Mouse (Mus musculus): ENCODE data around the gene Prm2. TPM values are rescaled to one million over a fixed set of nuclear protein-coding genes. Genes with fewer than 3 reads are reported as not detected.

Gene Prm2
- polyA plus RNA-seq, 1 experiment from 2014 or later: not detected

DNA sequence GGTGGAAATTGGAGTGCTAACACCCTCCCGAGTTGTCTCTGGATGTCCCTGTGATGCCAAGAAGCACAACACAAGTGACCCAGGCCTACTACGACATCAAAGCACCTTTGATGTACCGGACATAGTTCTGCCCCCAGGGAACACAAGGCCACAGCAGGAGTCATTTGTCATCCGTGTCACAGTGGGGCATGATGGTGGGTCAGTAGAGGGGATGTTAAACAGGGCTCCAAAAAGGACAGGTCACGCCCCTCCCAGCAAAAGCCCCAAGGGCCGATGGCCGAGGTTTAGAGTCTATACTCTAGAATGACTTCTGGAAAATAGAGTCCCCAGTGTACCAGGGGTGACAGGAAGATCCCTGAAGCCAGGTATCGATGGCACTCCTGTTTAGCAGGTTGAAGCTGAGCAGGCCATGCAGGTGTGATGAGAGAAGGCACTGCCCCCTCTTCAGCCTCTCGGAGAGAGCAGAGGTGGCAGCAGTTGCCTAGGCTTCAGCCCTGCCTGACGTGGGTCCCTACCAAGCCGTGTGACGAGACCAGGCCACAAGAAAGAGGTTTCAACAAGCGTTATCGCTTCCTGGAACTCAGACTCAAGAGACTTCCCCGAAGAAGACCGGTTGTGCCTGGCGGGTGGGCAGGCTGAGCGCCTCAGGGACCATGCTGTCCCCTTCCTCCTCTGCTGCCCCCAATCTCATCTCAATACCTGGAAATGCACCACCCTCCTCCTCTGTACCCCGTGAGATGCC lies 24.0 kb downstream of the Prm2 start:
- 67% methylated on average over 19 of the region's 19 CpGs for WGBS
- no peak overlapping the region for H3K4me2 ChIP-seq (ENCODE audit: low read length)
- ATAC-seq: no peak

DNA sequence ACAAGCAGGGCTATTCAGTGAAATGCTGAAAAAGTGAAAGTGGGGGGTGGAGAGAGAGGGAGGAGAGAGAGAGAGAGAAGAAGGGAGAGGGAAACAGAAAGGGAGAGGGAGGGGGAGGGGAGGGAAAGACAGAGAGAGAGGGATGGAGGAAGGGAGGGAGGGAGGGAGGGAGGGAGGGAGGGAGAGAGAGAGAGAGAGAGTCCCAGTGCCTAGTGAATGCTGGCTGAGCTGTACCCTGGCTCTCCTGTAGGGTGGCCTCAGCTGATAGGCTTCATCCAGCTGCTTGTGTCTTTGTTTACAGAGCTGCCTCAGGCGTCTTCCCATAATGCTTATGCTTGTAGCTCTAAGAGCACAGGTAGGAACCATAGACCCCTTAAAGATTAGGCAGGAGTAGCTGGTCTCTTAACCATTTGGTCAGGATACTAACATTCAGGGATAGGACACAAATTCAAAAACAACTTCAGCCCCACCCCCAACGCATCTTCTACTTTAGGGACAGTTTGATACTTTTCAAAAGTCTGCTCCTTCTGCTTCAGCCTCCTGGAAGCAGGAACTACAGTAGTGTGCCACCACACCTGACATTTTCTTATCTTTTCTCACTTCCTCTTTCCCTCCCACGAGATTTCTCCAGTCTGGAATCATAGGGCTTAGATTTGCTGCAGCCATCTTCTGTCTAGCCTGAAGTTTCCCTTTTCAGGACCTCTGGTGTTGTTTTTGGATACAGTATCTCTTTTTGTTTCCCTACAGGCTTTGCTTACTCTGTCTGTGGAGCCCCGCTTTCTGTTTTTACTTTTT lies 25.2 kb downstream of the Prm2 start:
- Histone ChIP-seq H3K27ac (ENCODE audit: low read length) (no peak overlapping the region), H3K9me3 (replicated peaks; ENCODE audit: control insufficient read depth, low read length, poor library complexity, severe bottlenecking) (no peaks in the 10 kb centered on the region), H3K9ac (ENCODE audit: low read depth, low read length) (no peak overlapping the region), H3K36me3 (ENCODE audit: control insufficient read depth, insufficient read depth, low read length) (no peaks in the 10 kb centered on the region), H3K4me2 (ENCODE audit: low read length) (no peak overlapping the region), H3K4me3 (ENCODE audit: low read depth, low read length) (no peak overlapping the region), H3K27me3 (ENCODE audit: control insufficient read depth, insufficient read depth, low read depth, low read length) (no peaks in the 10 kb centered on the region), H3K4me1 (ENCODE audit: control insufficient read depth, insufficient read depth, low read length) (no peaks in the 10 kb centered on the region)
- WGBS: 56% methylated on average over 4 of the region's 4 CpGs
- ATAC-seq: no peak

More for the DNA sequence above, 24.0 kb downstream of the Prm2 start:
- no peaks in the 10 kb centered on the region for H3K9me3 ChIP-seq (replicated peaks; ENCODE audit: control insufficient read depth, low read length, poor library complexity, severe bottlenecking)
- H3K9ac ChIP-seq (ENCODE audit: low read depth, low read length): no peak overlapping the region
- no peaks in the 10 kb centered on the region for H3K27me3 ChIP-seq (ENCODE audit: control insufficient read depth, insufficient read depth, low read depth, low read length)
- H3K4me3 ChIP-seq (ENCODE audit: low read depth, low read length): no peak overlapping the region
- no peaks in the 10 kb centered on the region for H3K4me1 ChIP-seq (ENCODE audit: control insufficient read depth, insufficient read depth, low read length)
- H3K27ac ChIP-seq (ENCODE audit: low read length): no peak overlapping the region
- H3K36me3 ChIP-seq (ENCODE audit: control insufficient read depth, insufficient read depth, low read length): no peaks in the 10 kb centered on the region

DNA sequence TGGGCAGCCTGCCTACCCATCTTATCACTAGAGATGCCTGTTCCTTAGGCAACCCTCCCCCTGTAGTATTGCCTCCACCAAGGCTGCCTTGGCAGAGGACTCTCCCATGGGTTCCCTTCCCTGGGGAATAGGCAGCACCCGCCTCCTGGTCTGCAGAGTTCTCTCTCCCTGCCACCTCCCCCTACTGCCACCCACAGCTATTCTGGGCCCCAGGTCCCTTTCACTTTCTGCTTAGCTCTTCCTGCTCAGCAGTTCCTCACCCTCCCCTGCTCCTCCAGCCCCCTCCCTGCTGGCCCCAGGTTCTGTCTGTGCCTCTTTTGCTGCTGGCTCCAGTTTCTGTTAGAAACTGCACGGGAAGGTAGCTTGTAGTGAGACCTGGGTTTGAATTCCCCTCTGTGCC lies 26.3 kb downstream of the Prm2 start:
- Histone ChIP-seq H3K9me3 (replicated peaks; ENCODE audit: control insufficient read depth, low read length, poor library complexity, severe bottlenecking) (no peaks in the 10 kb centered on the region), H3K27ac (ENCODE audit: low read length) (no peak overlapping the region), H3K4me3 (ENCODE audit: low read depth, low read length) (no peak overlapping the region), H3K27me3 (ENCODE audit: control insufficient read depth, insufficient read depth, low read depth, low read length) (no peaks in the 10 kb centered on the region), H3K4me1 (ENCODE audit: control insufficient read depth, insufficient read depth, low read length) (no peaks in the 10 kb centered on the region), H3K4me2 (ENCODE audit: low read length) (no peak overlapping the region), H3K36me3 (ENCODE audit: control insufficient read depth, insufficient read depth, low read length) (no peaks in the 10 kb centered on the region), H3K9ac (ENCODE audit: low read depth, low read length) (no peak overlapping the region)
- WGBS: 32% methylated on average over 2 of the region's 2 CpGs
- no peak for ATAC-seq

DNA sequence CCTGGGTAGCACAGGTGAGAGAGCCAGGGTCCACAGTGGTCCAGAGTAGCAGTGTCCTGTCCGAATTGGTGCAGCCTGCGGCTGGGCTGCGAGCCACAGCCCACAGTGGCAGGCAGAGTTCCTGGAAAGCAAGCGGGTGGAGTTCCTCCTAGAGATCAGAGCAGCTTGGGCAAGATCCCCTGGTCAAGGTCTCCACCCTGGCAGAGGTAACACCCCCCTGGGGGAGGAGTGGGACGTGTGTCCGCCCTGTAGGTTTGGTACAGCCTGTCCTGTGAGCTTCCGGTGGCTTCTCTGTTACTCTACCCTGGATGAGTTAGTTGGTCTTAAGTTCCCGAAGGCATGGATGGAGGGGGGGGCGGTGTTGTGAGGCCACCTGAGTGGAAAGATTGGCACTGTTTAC lies 27.1 kb downstream of the Prm2 start:
- 75% methylated on average over 9 of the region's 9 CpGs for WGBS
- no peak for ATAC-seq
- Histone ChIP-seq H3K9me3 (replicated peaks; ENCODE audit: control insufficient read depth, low read length, poor library complexity, severe bottlenecking) (no peaks in the 10 kb centered on the region), H3K27me3 (ENCODE audit: control insufficient read depth, insufficient read depth, low read depth, low read length) (no peaks in the 10 kb centered on the region), H3K4me3 (ENCODE audit: low read depth, low read length) (no peak overlapping the region), H3K9ac (ENCODE audit: low read depth, low read length) (no peak overlapping the region), H3K4me2 (ENCODE audit: low read length) (no peak overlapping the region), H3K4me1 (ENCODE audit: control insufficient read depth, insufficient read depth, low read length) (no peaks in the 10 kb centered on the region), H3K27ac (ENCODE audit: low read length) (no peak overlapping the region), H3K36me3 (ENCODE audit: control insufficient read depth, insufficient read depth, low read length) (no peaks in the 10 kb centered on the region)

DNA sequence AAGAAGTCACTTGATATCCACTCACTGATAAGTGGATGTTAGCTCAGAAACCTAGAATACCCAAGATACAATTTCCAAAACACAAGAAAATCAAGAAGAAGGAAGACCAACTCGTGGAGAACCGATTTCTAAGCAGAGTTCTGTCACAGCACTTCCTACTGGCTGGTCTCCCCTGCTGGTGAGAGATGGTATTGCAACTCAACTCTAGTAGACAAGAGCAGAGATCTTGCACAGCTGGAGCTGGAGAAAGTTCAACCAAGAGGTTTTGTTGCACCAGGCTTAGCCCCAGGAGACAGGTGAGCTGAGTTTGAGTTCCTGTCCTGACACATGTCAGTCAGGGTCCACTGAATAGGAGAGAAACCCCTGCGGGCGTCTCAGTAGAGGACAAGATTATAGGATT lies 28.8 kb downstream of the Prm2 start:
- H3K4me3 ChIP-seq (ENCODE audit: low read depth, low read length): no peak overlapping the region
- no peak overlapping the region for H3K9ac ChIP-seq (ENCODE audit: low read depth, low read length)
- no peaks in the 10 kb centered on the region for H3K27me3 ChIP-seq (ENCODE audit: control insufficient read depth, insufficient read depth, low read depth, low read length)
- no peaks in the 10 kb centered on the region for H3K9me3 ChIP-seq (replicated peaks; ENCODE audit: control insufficient read depth, low read length, poor library complexity, severe bottlenecking)
- WGBS: 42% methylated on average over 4 of the region's 4 CpGs
- ATAC-seq: no peak
- no peaks in the 10 kb centered on the region for H3K36me3 ChIP-seq (ENCODE audit: control insufficient read depth, insufficient read depth, low read length)
- H3K4me2 ChIP-seq (ENCODE audit: low read length): no peak overlapping the region
- no peaks in the 10 kb centered on the region for H3K4me1 ChIP-seq (ENCODE audit: control insufficient read depth, insufficient read depth, low read length)
- no peak overlapping the region for H3K27ac ChIP-seq (ENCODE audit: low read length)

DNA sequence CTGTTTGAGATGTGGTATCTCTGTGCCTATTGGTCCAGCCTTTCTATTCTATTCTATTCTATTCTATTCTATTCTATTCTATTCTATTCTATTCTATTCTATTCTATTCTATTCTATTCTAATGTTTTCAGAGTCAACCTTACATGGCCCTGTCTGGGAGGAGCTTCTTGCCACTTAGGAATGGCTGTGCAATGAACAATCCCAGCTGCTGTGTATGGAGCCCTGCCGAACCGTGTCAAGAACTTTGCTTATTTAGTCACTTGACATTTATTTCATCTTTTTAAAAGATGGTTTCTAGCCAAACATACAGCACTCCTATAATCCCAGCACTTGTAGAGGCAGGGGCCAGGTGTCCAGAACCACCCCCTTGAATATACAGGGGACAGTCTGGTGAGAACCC lies 31.6 kb downstream of the Prm2 start:
- Histone ChIP-seq H3K36me3 (ENCODE audit: control insufficient read depth, insufficient read depth, low read length) (no peaks in the 10 kb centered on the region), H3K27me3 (ENCODE audit: control insufficient read depth, insufficient read depth, low read depth, low read length) (no peaks in the 10 kb centered on the region), H3K9ac (ENCODE audit: low read depth, low read length) (no peak overlapping the region), H3K4me3 (ENCODE audit: low read depth, low read length) (no peak overlapping the region), H3K4me2 (ENCODE audit: low read length) (no peak overlapping the region), H3K27ac (ENCODE audit: low read length) (no peak overlapping the region), H3K4me1 (ENCODE audit: control insufficient read depth, insufficient read depth, low read length) (no peaks in the 10 kb centered on the region), H3K9me3 (replicated peaks; ENCODE audit: control insufficient read depth, low read length, poor library complexity, severe bottlenecking) (no peaks in the 10 kb centered on the region)
- ATAC-seq: no peak
- 65% methylated on average over 2 of the region's 2 CpGs for WGBS

DNA sequence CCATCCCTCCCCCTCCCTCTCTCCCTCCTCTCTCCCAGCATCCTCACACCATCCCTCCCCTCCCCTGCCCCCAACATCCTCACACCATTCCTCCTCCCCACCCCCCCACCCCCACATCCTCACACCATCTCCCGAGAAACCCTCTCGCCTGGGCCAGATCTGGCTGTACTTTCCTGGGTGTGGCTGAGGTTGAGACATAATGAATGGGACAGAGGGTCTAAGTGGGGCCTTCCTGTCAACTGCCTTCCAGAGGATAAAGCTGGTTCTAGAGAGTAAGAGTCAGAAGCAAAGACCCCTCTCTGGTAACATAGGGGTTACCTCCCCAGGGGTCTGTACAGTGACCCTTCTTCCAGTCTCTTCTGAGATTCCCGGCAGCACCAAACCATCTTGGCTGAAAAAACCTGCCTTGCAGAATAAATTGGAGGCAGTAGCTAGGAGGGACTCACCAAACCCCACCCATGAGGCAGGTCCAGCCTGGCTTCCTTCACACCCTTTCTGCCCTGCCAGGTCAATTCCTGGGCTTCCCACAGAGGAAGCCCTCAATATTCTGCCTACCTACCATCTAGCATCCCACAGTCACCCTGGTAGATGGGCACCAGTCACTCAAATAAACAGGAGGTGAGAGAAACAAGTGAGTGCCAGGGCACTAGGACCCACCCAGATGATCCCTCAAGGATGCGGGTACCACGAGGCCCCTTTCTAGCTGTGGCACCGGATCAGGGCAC lies 32.2 kb downstream of the Prm2 start:
- no peak overlapping the region for H3K4me2 ChIP-seq (ENCODE audit: low read length)
- no peaks in the 10 kb centered on the region for H3K36me3 ChIP-seq (ENCODE audit: control insufficient read depth, insufficient read depth, low read length)
- no peak overlapping the region for H3K9ac ChIP-seq (ENCODE audit: low read depth, low read length)
- no peaks in the 10 kb centered on the region for H3K9me3 ChIP-seq (replicated peaks; ENCODE audit: control insufficient read depth, low read length, poor library complexity, severe bottlenecking)
- H3K27ac ChIP-seq (ENCODE audit: low read length): no peak overlapping the region
- H3K4me3 ChIP-seq (ENCODE audit: low read depth, low read length): no peak overlapping the region
- no peaks in the 10 kb centered on the region for H3K4me1 ChIP-seq (ENCODE audit: control insufficient read depth, insufficient read depth, low read length)
- ATAC-seq: no peak
- 76% methylated on average over 6 of the region's 6 CpGs for WGBS
- no peaks in the 10 kb centered on the region for H3K27me3 ChIP-seq (ENCODE audit: control insufficient read depth, insufficient read depth, low read depth, low read length)

DNA sequence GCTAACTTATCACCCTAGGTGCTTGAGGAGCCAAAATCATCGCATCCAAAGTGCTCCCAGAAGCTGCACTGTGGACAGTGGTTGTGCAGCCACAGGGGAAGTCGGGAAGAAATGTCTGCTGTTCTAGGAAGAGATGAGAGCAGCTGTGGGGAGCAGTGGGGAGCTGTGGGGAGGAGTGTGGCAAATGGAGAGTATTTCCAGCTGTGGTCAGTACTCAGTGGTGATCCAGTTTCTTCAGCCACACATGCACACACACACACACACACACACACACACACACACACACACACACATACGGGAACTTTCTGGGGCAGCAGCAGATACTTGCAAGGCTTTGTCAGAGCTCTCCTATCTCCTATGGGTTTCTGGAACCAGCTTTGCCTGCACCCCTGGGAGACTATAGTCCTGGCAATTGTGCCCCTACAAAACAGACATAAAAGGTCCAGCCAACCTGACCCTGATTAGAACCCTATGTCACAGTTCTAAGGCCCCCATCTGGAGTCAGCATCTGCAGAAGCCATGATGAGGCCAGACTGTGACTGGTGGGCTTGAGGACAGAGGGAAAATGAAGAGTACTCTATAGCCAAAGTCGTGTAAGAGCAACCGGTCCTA lies 33.3 kb downstream of the Prm2 start:
- Histone ChIP-seq H3K9ac (ENCODE audit: low read depth, low read length) (no peak overlapping the region), H3K27me3 (ENCODE audit: control insufficient read depth, insufficient read depth, low read depth, low read length) (no peaks in the 10 kb centered on the region), H3K4me1 (ENCODE audit: control insufficient read depth, insufficient read depth, low read length) (no peaks in the 10 kb centered on the region), H3K27ac (ENCODE audit: low read length) (no peak overlapping the region), H3K4me2 (ENCODE audit: low read length) (no peak overlapping the region), H3K36me3 (ENCODE audit: control insufficient read depth, insufficient read depth, low read length) (no peaks in the 10 kb centered on the region), H3K9me3 (replicated peaks; ENCODE audit: control insufficient read depth, low read length, poor library complexity, severe bottlenecking) (no peaks in the 10 kb centered on the region), H3K4me3 (ENCODE audit: low read depth, low read length) (no peak overlapping the region)
- WGBS: 77% methylated on average over 5 of the region's 5 CpGs
- ATAC-seq: no peak

Data from midbrain, embryonic 16.5 days (tissue).